Mouse (Mus musculus): Measurements from ENCODE around the gene Cracr2b. TPM values are rescaled to one million over a fixed set of nuclear protein-coding genes. Genes with fewer than 3 reads are reported as not detected.

Gene Cracr2b
- total and polyA plus RNA-seq, 3 experiments = 0.73 to 6.9 TPM; not detected in 1

DNA sequence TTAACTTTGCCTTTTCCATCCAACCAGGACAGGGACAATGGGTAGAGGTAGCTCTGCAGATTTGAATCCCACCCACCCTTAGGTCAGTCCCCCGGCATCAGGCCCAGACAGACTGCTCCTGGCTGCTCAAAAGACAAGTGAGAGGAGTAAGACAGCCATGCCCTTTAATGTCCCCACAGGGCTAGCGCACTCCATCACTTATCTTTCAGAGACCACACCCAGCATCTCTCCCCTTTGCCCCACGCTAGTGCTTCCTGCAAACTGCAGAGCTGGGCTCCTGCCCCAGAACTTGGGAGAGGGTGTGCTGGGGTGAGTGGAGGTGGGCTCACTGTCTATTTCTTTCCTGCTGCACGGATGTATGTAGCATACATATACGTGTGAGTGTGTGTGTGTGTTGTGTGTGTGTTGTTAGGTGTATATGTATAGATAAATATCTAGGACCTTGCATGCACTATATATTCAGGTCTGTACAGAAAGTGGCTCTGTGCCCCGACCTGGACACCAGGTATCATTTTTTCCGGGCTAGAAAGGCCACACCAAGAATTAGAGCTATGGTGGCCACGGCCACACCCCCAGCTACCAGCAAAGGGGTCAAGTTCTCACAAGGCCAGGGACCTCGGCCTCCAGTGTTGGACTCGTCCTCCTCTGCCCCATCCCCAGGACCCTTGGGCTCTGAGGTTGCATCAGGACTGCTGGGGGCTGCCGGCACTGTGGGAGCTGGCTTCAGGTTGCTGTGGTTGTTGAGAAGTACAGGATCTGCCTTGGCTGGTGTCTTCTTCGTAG lies 33.8 kb upstream of the Cracr2b start:
- Histone ChIP-seq H3K4me1 (ENCODE audit: control insufficient read depth in 1 of 2, insufficient read depth in 2 of 2, low read length in 2 of 2) (peaks cover 0 to 3% of the 10 kb centered on the region in 2 experiments; a peak in 1 of 4 replicates), H3K27me3 (ENCODE audit: control insufficient read depth in 1 of 2, insufficient read depth in 2 of 2, low read length in 2 of 2) (no peaks in the 10 kb centered on the region; a peak in 1 of 4 replicates), H3K79me2 (ENCODE audit: control insufficient read depth, insufficient read depth, low read length, poor library complexity) (no peaks in the 10 kb centered on the region), H3K4me3 (ENCODE audit: control insufficient read depth in 1 of 2, insufficient read depth in 1 of 2, low read depth in 2 of 2, low read length in 2 of 2) (no peak overlapping the region), H3K36me3 (ENCODE audit: control insufficient read depth in 1 of 2, insufficient read depth in 2 of 2, low read length in 2 of 2) (peaks cover 0 to under 1% of the 10 kb centered on the region in 2 experiments; a peak in 1 of 4 replicates), H3K9me3 (replicated peaks; ENCODE audit: insufficient read depth, low read length) (no peaks in the 10 kb centered on the region), H3K27ac (ENCODE audit: control insufficient read depth, low read depth, low read length) (no peak overlapping the region), H3K9ac (ENCODE audit: control insufficient read depth, low read depth, low read length, poor library complexity, severe bottlenecking) (no peak overlapping the region)
- TF ChIP-seq ELF1 (IDR thresholded peaks at IDR 0.05; ENCODE audit: low read depth, low read length) = no peak
- TF ChIP-seq MAZ (IDR thresholded peaks at IDR 0.05; ENCODE audit: low read depth, low read length) = no peak
- TF ChIP-seq RAD21 (IDR thresholded peaks at IDR 0.05; ENCODE audit: low read depth, low read length) = no peak
- TF ChIP-seq MXI1 (IDR thresholded peaks at IDR 0.05; ENCODE audit: low read depth, low read length) = no peak
- no peak for TF ChIP-seq SMC3 (IDR thresholded peaks at IDR 0.05; ENCODE audit: low read depth, low read length)
- no peak for TF ChIP-seq NELFE (IDR thresholded peaks at IDR 0.05; ENCODE audit: low read depth, low read length)
- TF ChIP-seq CHD1 (IDR thresholded peaks at IDR 0.05; ENCODE audit: low read depth, low read length) = no peak
- DNase-seq (ENCODE audit: low read depth, low spot score) = no peak

DNA sequence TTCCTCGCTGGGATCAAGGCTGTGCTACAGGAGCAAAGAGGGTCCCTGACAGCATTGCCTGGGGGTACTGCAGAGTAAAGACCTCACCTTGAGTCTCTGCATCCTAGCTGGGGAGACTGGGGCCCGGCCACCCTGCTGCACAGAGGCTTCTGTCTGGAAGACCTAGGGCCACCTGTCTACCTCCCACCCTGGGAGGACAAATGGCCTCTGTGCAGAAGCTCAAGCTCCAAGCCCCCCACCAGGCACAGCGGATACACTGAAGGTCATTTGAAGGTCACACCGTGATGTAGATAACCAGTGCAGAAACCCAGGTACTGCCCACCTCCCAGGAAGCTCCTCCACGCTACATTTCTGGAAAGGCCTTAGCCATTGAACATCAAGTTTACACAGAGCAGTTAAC lies 32.2 kb upstream of the Cracr2b start:
- no peak for DNase-seq (ENCODE audit: low read depth, low spot score)
- H3K4me3 ChIP-seq (ENCODE audit: control insufficient read depth in 1 of 2, insufficient read depth in 1 of 2, low read depth in 2 of 2, low read length in 2 of 2) = no peak overlapping the region
- H3K27me3 ChIP-seq (ENCODE audit: control insufficient read depth in 1 of 2, insufficient read depth in 2 of 2, low read length in 2 of 2) = no peaks in the 10 kb centered on the region

More for the DNA sequence above, 32.2 kb upstream of the Cracr2b start:
- H3K4me1 ChIP-seq (ENCODE audit: control insufficient read depth in 1 of 2, insufficient read depth in 2 of 2, low read length in 2 of 2) = peaks cover 0 to 6% of the 10 kb centered on the region in 2 experiments; a peak in 1 of 4 replicates
- H3K9ac ChIP-seq (ENCODE audit: control insufficient read depth, low read depth, low read length, poor library complexity, severe bottlenecking) = no peak overlapping the region
- TF ChIP-seq MAX (IDR thresholded peaks at IDR 0.05; ENCODE audit: low read length) = no peak
- no peak for TF ChIP-seq MXI1 (IDR thresholded peaks at IDR 0.05; ENCODE audit: low read depth, low read length)
- no peak for TF ChIP-seq ZKSCAN1 (IDR thresholded peaks at IDR 0.05; ENCODE audit: low read depth, low read length)
- TF ChIP-seq KAT2A (conservative IDR thresholded peaks at IDR 0.05; ENCODE audit: low read depth, low read length) = no peak
- TF ChIP-seq USF2 (IDR thresholded peaks at IDR 0.05; ENCODE audit: borderline replicate concordance in 1 of 2, insufficient read depth in 1 of 2, low read depth in 1 of 2, low read length in 2 of 2) = no peak
- TF ChIP-seq GABPA (IDR thresholded peaks at IDR 0.05; ENCODE audit: low read depth, low read length) = no peak
- no peak for TF ChIP-seq SIN3A (IDR thresholded peaks at IDR 0.05; ENCODE audit: low read length)
- TF ChIP-seq NRF1 (IDR thresholded peaks at IDR 0.05; ENCODE audit: insufficient read depth, low read depth, low read length, poor library complexity, severe bottlenecking) = no peak
- TF ChIP-seq E2F4 (IDR thresholded peaks at IDR 0.05; ENCODE audit: borderline replicate concordance, low read depth, low read length) = no peak
- TF ChIP-seq TAL1 (IDR thresholded peaks at IDR 0.05; ENCODE audit: low read length) = no peak
- no peak for TF ChIP-seq ELF1 (IDR thresholded peaks at IDR 0.05; ENCODE audit: low read depth, low read length)
- TF ChIP-seq MAZ (IDR thresholded peaks at IDR 0.05; ENCODE audit: low read depth, low read length) = no peak
- no peak for TF ChIP-seq SMC3 (IDR thresholded peaks at IDR 0.05; ENCODE audit: low read depth, low read length)
- no peak for TF ChIP-seq TBP (IDR thresholded peaks at IDR 0.05; ENCODE audit: low read depth, low read length)
- no peak for TF ChIP-seq MYB (IDR thresholded peaks at IDR 0.05; ENCODE audit: low read depth, low read length)
- no peak for TF ChIP-seq TCF12 (IDR thresholded peaks at IDR 0.05; ENCODE audit: low read depth, low read length)
- no peak for TF ChIP-seq ZC3H11A (IDR thresholded peaks at IDR 0.05; ENCODE audit: low read depth, low read length)
- TF ChIP-seq POLR2AphosphoS5 (IDR thresholded peaks at IDR 0.05; ENCODE audit: borderline replicate concordance, low read depth, low read length) = no peak
- no peaks in the 10 kb centered on the region for H3K79me2 ChIP-seq (ENCODE audit: control insufficient read depth, insufficient read depth, low read length, poor library complexity)
- no peak overlapping the region for H3K27ac ChIP-seq (ENCODE audit: control insufficient read depth, low read depth, low read length)
- peaks cover 0 to 4% of the 10 kb centered on the region in 2 experiments; a peak in 1 of 4 replicates for H3K36me3 ChIP-seq (ENCODE audit: control insufficient read depth in 1 of 2, insufficient read depth in 2 of 2, low read length in 2 of 2)
- no peaks in the 10 kb centered on the region for H3K9me3 ChIP-seq (replicated peaks; ENCODE audit: insufficient read depth, low read length)
